Mouse (Mus musculus): ENCODE results near the gene Klhl31.

DNA sequence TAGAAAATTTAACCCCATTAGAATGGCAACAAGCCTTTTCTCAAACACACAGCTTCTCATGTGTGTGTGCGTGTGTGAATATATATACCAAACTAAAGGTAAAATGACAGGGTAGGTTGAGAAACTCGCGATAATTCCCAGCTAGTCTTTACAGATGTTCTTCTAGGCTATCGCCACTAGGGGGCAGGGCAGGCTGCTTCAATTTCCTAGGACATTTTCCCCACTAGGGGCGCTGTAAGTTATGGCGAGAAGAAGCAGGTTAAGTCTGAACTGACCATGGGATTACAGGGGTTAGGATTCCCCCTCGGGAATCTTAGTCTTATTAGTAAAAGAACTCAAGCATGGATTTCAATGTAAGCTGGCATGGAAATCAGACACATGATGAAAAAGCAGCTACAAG lies 39.9 kb upstream of the Klhl31 start:
- peak; percentile 98 for TF ChIP-seq CTCF (IDR thresholded peaks at IDR 0.05; ENCODE audit: extremely low read depth, insufficient read depth, low read length)
- TF ChIP-seq POLR2A (IDR thresholded peaks at IDR 0.05; ENCODE audit: extremely low read depth, insufficient read depth, low read length), result no peak

All from cortical plate, adult 2 months (tissue).